Mouse (Mus musculus): ENCODE measurements at regions not wholly inside any gene's neighbourhood (a gene's known extent, or its start where the extent isn't known, plus 50 kb on each side); places are given as distances from the start of the nearest gene placed in this dataset.

- no peak for DNase-seq (ENCODE audit: low spot score)
These were observed 158.1 kb downstream of the Icos start for GRCm38 (mm10) chr1:61135597-61136545.

GRCm38 (mm10) chr1:61137210-61137885, 159.6 kb downstream of the Icos start:
- DNase-seq (ENCODE audit: low spot score): no peak

- DNase-seq (ENCODE audit: low spot score): no peak
These were observed 160.2 kb downstream of the Icos start for GRCm38 (mm10) chr1:61137954-61138353.

- DNase-seq (ENCODE audit: low spot score): no peak
These were observed 161.7 kb downstream of the Icos start for GRCm38 (mm10) chr1:61139291-61139983.

GRCm38 (mm10) chr1:61139984-61140648, 162.4 kb downstream of the Icos start:
- no peak for DNase-seq (ENCODE audit: low spot score)

GRCm38 (mm10) chr1:61140870-61141591, 163.3 kb downstream of the Icos start:
- DNase-seq (ENCODE audit: low spot score): no peak

GRCm38 (mm10) chr1:61141592-61141930, 163.8 kb downstream of the Icos start:
- no peak for DNase-seq (ENCODE audit: low spot score)

- no peak for DNase-seq (ENCODE audit: low spot score)
These were observed 164.2 kb downstream of the Icos start for GRCm38 (mm10) chr1:61141952-61142351.

- no peak for DNase-seq (ENCODE audit: low spot score)
These were observed 165.5 kb downstream of the Icos start for GRCm38 (mm10) chr1:61143030-61143753.

GRCm38 (mm10) chr1:61143754-61144066, 166.0 kb downstream of the Icos start:
- DNase-seq (ENCODE audit: low spot score): no peak

GRCm38 (mm10) chr1:61145013-61145412, 167.3 kb downstream of the Icos start:
- no peak for DNase-seq (ENCODE audit: low spot score)

- no peak for DNase-seq (ENCODE audit: low spot score)
These were observed 167.8 kb downstream of the Icos start for GRCm38 (mm10) chr1:61145572-61145971.

- no peak for DNase-seq (ENCODE audit: low spot score)
These were observed 168.5 kb downstream of the Icos start for GRCm38 (mm10) chr1:61146222-61146723.

GRCm38 (mm10) chr1:61151742-61152141, 174.0 kb downstream of the Icos start:
- no peak for DNase-seq (ENCODE audit: low spot score)

GRCm38 (mm10) chr1:61152157-61152556, 174.4 kb downstream of the Icos start:
- DNase-seq (ENCODE audit: low spot score): no peak

GRCm38 (mm10) chr1:61154216-61154615, 176.5 kb downstream of the Icos start:
- no peak for DNase-seq (ENCODE audit: low spot score)

- DNase-seq (ENCODE audit: low spot score): no peak
These were observed 179.5 kb downstream of the Icos start for GRCm38 (mm10) chr1:61157271-61157670.

- DNase-seq (ENCODE audit: low spot score): no peak
These were observed 182.8 kb downstream of the Icos start for GRCm38 (mm10) chr1:61160505-61160904.

GRCm38 (mm10) chr1:61164271-61164670, 186.5 kb downstream of the Icos start:
- no peak for DNase-seq (ENCODE audit: low spot score)

- no peak for DNase-seq (ENCODE audit: low spot score)
These were observed 194.2 kb downstream of the Icos start for GRCm38 (mm10) chr1:61171941-61172340.

- DNase-seq (ENCODE audit: low spot score): no peak
These were observed 195.2 kb downstream of the Icos start for GRCm38 (mm10) chr1:61172946-61173345.

All from ovary, postnatal 10 days (tissue).